Mouse (Mus musculus) megakaryocyte, embryonic 14.5 days (primary cell): ENCODE data around the gene Sim2. TPM values are rescaled to one million over a fixed set of nuclear protein-coding genes. Genes with fewer than 3 reads are reported as not detected.

Experiments
- H3K27me3 ChIP-seq: replicated peaks from 2 replicates; pipeline ENCODE3; 2012; ENCODE audit warnings: inconsistent platforms
- H3K36me3 ChIP-seq: replicated peaks from 2 replicates; pipeline ENCODE3; 2012; ENCODE audit warnings: low read length, inconsistent platforms, mixed read lengths
- H3K4me1 ChIP-seq: 2 replicates; pipeline ENCODE4 v1.6.1; 2012; ENCODE audit warnings: inconsistent platforms
- H3K4me3 ChIP-seq: replicated peaks from 2 replicates; pipeline ENCODE3; 2012; ENCODE audit warnings: moderate library complexity, mild to moderate bottlenecking, inconsistent platforms
- H3K9me3 ChIP-seq: 2 replicates; pipeline ENCODE4 v1.6.1; 2012; ENCODE audit warnings: inconsistent platforms
- FLI1 ChIP-seq: IDR thresholded peaks from 2 replicates; pipeline ENCODE4 v1.6.1; 2012; ENCODE audit warnings: low read length, inconsistent platforms, mixed read lengths
- GATA1 ChIP-seq: IDR thresholded peaks from 3 replicates; pipeline ENCODE4 v1.6.1; 2012; ENCODE audit warnings: mixed read lengths, low read length, inconsistent platforms, borderline replicate concordance
- polyA plus RNA-seq: library from polyadenylated mRNA; stranded (reverse); fragments of >175 nt; gene quantifications from 2 replicates; pipeline ENCODE4 v1.2.3, GENCODE M21; 2012; ENCODE audit warnings: low replicate concordance; ENCODE audit not compliant: insufficient read depth

Sim2 gene
- polyA plus RNA-seq = not detected in 2 replicates

- no peaks in the 10 kb centered on the region for H3K36me3 ChIP-seq
- H3K4me1 ChIP-seq = peaks cover 31% of the 10 kb centered on the region
- H3K9me3 ChIP-seq = peaks cover 2% of the 10 kb centered on the region; the same call in 1 of the 2 replicates
- H3K27me3 ChIP-seq = peaks cover 96% of the 10 kb centered on the region
- no peak for TF ChIP-seq GATA1
- TF ChIP-seq FLI1 = no peak
- peak within 1 kb of the TSS; percentile 74 for H3K4me3 ChIP-seq
Measured at GRCm38 (mm10) chr16:94084711-94085602, at the start of gene Sim2. TSS of gene Sim2 (plus strand) at chr16:94084931.

GRCm38 (mm10) chr16:94037280-94037679 is 47.5 kb upstream of the Sim2 start:
- TF ChIP-seq FLI1 (no peak), GATA1 (no peak; the same call in 2 of the 3 replicates)
- H3K27me3 ChIP-seq = peaks cover 40% of the 10 kb centered on the region
- H3K4me3 ChIP-seq = peak overlapping the region; percentile 73
- peaks cover 3% of the 10 kb centered on the region; the same call in 1 of the 2 replicates for H3K4me1 ChIP-seq
- no peaks in the 10 kb centered on the region for H3K36me3 ChIP-seq
- H3K9me3 ChIP-seq = no peaks in the 10 kb centered on the region

GRCm38 (mm10) chr16:94038272-94038985 is 46.3 kb upstream of the Sim2 start:
- H3K4me3 ChIP-seq = no peak overlapping the region
- H3K36me3 ChIP-seq = no peaks in the 10 kb centered on the region
- TF ChIP-seq GATA1 = no peak
- TF ChIP-seq FLI1 = no peak
- no peaks in the 10 kb centered on the region for H3K9me3 ChIP-seq
- H3K4me1 ChIP-seq = peaks cover 3% of the 10 kb centered on the region; the same call in 1 of the 2 replicates
- H3K27me3 ChIP-seq = peaks cover 44% of the 10 kb centered on the region

GRCm38 (mm10) chr16:94038986-94039341 is 45.8 kb upstream of the Sim2 start:
- no peak for TF ChIP-seq GATA1
- TF ChIP-seq FLI1 = no peak
- Histone ChIP-seq H3K36me3 (no peaks in the 10 kb centered on the region), H3K27me3 (peaks cover 42% of the 10 kb centered on the region)

GRCm38 (mm10) chr16:94040485-94040884 is 44.2 kb upstream of the Sim2 start:
- no peaks in the 10 kb centered on the region for H3K36me3 ChIP-seq
- TF ChIP-seq GATA1 = no peak
- no peak for TF ChIP-seq FLI1
- H3K27me3 ChIP-seq = peaks cover 49% of the 10 kb centered on the region
- no peaks in the 10 kb centered on the region for H3K9me3 ChIP-seq
- H3K4me1 ChIP-seq = peaks cover 3% of the 10 kb centered on the region; the same call in 1 of the 2 replicates
- H3K4me3 ChIP-seq = no peak overlapping the region

More at GRCm38 (mm10) chr16:94038986-94039341, 45.8 kb upstream of the Sim2 start:
- H3K9me3 ChIP-seq = no peaks in the 10 kb centered on the region
- H3K4me3 ChIP-seq = no peak overlapping the region
- peaks cover 3% of the 10 kb centered on the region; the same call in 1 of the 2 replicates for H3K4me1 ChIP-seq

GRCm38 (mm10) chr16:94041065-94041712 is 43.5 kb upstream of the Sim2 start:
- Histone ChIP-seq H3K4me3 (no peak overlapping the region), H3K9me3 (no peaks in the 10 kb centered on the region), H3K27me3 (peaks cover 50% of the 10 kb centered on the region), H3K36me3 (no peaks in the 10 kb centered on the region), H3K4me1 (peaks cover 3% of the 10 kb centered on the region; the same call in 1 of the 2 replicates)
- no peak for TF ChIP-seq FLI1

GRCm38 (mm10) chr16:94043797-94044196 is 40.9 kb upstream of the Sim2 start:
- no peaks in the 10 kb centered on the region for H3K4me1 ChIP-seq
- H3K36me3 ChIP-seq = no peaks in the 10 kb centered on the region
- no peak overlapping the region for H3K4me3 ChIP-seq
- no peak for TF ChIP-seq GATA1
- no peaks in the 10 kb centered on the region for H3K9me3 ChIP-seq
- peaks cover 46% of the 10 kb centered on the region for H3K27me3 ChIP-seq

- Histone ChIP-seq H3K4me1 (no peaks in the 10 kb centered on the region), H3K9me3 (0 out of 2 replicates have a peak, but pooled peaks cover 4% of the 10 kb centered on the region), H3K27me3 (peaks cover 41% of the 10 kb centered on the region), H3K4me3 (no peak overlapping the region), H3K36me3 (no peaks in the 10 kb centered on the region)
- no peak for TF ChIP-seq FLI1
- no peak for TF ChIP-seq GATA1
Measured at GRCm38 (mm10) chr16:94044996-94045395, 39.7 kb upstream of the Sim2 start.

- TF ChIP-seq FLI1 = no peak
- no peak for TF ChIP-seq GATA1
- Histone ChIP-seq H3K4me1 (no peaks in the 10 kb centered on the region), H3K4me3 (no peak overlapping the region), H3K36me3 (no peaks in the 10 kb centered on the region), H3K27me3 (peaks cover 14% of the 10 kb centered on the region), H3K9me3 (peaks cover 7% of the 10 kb centered on the region; the same call in 1 of the 2 replicates)
Measured at GRCm38 (mm10) chr16:94050368-94050767, 34.4 kb upstream of the Sim2 start.
